Mouse (Mus musculus): ENCODE measurements around the gene Mepe. TPM values are rescaled to one million over a fixed set of nuclear protein-coding genes. Genes with fewer than 3 reads are reported as not detected.

The Mepe gene
- polyA plus RNA-seq, 1 experiment from 2014 or later = 0.12 TPM

DNA sequence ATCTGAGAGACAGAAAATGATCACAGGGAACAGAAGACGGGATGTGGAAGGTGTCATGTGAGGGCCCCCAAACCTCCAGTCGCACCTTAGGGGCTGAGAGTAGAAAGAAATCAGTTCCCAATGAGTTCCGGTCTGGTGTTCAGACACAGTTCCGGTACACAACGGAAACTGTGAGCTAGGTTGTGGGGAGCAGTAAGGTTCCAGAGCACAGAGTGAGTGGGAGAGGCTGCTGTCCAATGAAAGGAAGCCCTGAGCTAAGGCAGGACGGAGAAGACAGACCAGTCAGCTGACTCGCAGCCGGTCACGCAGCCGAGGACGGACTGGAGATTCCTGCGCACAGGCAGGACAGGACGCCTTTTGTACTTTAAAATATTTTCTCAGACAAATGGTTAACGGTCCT lies 9.4 kb downstream of the Mepe start:
- Histone ChIP-seq H3K9ac (no peak overlapping the region), H3K4me1 (no peaks in the 10 kb centered on the region), H3K27ac (no peak overlapping the region), H3K4me2 (no peak overlapping the region), H3K4me3 (no peak overlapping the region), H3K36me3 (no peaks in the 10 kb centered on the region), H3K9me3 (no peaks in the 10 kb centered on the region), H3K27me3 (0 out of 2 replicates have a peak, but pooled peaks cover 3% of the 10 kb centered on the region)
- WGBS = 75% methylated on average over 14 of the region's 14 CpGs
- ATAC-seq (ENCODE audit: insufficient number of reproducible peaks, low FRiP score, low TSS enrichment, low read depth) = no peak

DNA sequence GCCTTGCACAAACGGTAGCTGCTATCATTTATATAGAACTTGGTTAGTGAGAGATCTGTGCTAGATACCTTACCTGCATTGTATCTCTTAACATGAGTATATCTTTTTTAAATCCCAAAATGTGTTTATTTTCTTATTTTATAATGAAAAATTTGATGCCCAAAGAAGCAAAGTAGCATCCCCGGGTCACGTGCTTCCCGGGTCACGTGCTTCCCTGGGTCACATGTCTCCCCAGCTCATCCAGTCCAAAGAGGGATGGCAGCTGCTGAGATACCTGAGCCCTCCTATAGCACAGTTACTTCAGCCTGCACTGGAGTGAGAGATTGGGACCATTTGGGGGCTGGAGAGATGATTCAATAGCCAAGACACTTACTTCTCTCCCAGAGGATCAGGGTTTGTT lies 10.8 kb downstream of the Mepe start:
- H3K27ac ChIP-seq = no peak overlapping the region
- H3K4me3 ChIP-seq = no peak overlapping the region
- H3K27me3 ChIP-seq = 0 out of 2 replicates have a peak, but pooled peaks cover 3% of the 10 kb centered on the region
- ATAC-seq (ENCODE audit: insufficient number of reproducible peaks, low FRiP score, low TSS enrichment, low read depth) = no peak
- H3K36me3 ChIP-seq = no peaks in the 10 kb centered on the region
- H3K9ac ChIP-seq = no peak overlapping the region
- peaks cover 3% of the 10 kb centered on the region; the same call in 1 of the 2 replicates for H3K4me1 ChIP-seq
- H3K4me2 ChIP-seq = no peak overlapping the region
- WGBS = 88% methylated on average over 5 of the region's 5 CpGs
- no peaks in the 10 kb centered on the region for H3K9me3 ChIP-seq

DNA sequence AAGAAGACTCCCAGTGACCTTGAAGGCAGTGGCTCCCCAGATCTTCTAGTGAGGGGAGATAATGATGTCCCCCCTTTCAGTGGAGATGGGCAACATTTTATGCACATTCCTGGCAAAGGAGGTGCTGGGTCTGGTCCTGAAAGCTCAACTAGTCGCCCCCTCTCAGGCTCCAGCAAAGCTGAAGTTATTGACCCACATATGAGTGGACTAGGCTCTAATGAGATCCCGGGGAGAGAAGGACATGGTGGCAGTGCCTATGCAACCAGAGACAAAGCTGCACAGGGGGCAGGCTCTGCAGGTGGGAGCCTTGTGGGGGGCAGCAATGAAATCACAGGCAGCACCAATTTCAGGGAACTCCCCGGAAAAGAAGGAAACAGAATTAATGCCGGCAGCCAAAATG lies 12.4 kb downstream of the Mepe start:
- H3K9ac ChIP-seq = no peak overlapping the region
- H3K9me3 ChIP-seq = no peaks in the 10 kb centered on the region
- WGBS = 71% methylated on average over 4 of the region's 4 CpGs
- no peak overlapping the region for H3K4me3 ChIP-seq
- H3K36me3 ChIP-seq = no peaks in the 10 kb centered on the region
- H3K4me1 ChIP-seq = peaks cover 3% of the 10 kb centered on the region; the same call in 1 of the 2 replicates
- no peaks in the 10 kb centered on the region for H3K27me3 ChIP-seq
- no peak for ATAC-seq (ENCODE audit: insufficient number of reproducible peaks, low FRiP score, low TSS enrichment, low read depth)
- H3K27ac ChIP-seq = no peak overlapping the region
- no peak overlapping the region for H3K4me2 ChIP-seq

DNA sequence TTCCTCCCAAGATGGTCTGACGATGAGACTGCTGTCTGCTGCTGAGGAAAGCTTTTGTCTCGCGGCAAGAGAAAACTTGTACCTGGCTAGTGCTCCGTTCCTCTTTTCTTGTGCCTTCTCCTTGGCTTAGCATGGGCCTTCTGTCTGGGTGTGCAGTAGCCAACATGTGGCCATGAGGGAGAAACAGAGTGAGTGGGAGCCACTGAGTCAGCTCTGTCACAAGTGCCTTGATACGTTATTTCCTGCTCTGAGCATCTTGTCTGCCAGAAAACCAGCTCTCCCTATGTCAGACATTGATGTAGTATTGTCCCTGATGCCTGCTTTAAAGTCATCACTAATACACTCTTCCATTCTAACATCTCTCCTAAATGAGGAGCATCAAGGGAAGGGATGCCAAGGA lies 13.9 kb downstream of the Mepe start:
- WGBS = 86% methylated on average over 5 of the region's 5 CpGs
- ATAC-seq (ENCODE audit: insufficient number of reproducible peaks, low FRiP score, low TSS enrichment, low read depth) = no peak
- no peak overlapping the region for H3K9ac ChIP-seq
- H3K4me1 ChIP-seq = peaks cover 3% of the 10 kb centered on the region; the same call in 1 of the 2 replicates
- no peaks in the 10 kb centered on the region for H3K27me3 ChIP-seq
- H3K27ac ChIP-seq = no peak overlapping the region
- no peaks in the 10 kb centered on the region for H3K9me3 ChIP-seq
- no peak overlapping the region for H3K4me3 ChIP-seq
- no peaks in the 10 kb centered on the region for H3K36me3 ChIP-seq
- H3K4me2 ChIP-seq = no peak overlapping the region

DNA sequence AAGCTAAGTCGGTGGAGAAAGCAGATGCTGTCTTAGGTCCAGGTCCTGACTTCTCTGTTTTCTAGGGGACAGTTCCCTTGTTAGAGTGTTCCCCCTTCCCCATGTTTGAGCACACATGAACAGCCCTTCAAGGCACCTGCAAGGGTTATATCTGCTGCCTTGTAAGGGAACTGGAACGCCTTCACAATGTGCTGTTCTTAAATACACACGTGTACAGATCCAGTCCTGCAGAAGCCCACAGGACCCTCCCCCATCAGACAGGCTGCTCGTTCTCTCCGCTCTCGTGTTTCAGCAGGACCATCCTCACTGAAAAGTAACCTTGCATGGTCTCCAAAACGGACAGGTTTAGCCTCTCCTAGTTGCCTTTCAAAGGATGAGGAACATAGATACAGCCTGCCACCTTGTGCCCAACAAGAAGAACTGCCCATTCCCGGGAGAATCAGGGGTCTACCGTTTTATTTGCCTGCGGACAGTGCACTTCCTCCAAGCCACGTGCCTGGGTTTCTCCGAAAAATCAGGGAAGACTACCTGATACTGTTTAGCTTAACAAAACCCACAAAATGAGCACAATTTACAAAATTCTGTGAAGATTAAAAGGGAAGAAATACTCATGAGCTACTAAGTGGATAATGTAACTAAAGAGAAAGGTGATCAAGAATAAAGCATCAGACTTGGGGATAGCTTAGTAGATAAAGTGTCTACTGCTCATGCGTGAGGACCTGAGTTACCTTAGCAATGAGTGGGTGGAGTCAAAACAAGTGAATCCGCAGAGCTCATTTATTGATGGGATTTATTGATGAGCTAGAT lies 14.8 kb downstream of the Mepe start:
- no peak for ATAC-seq (ENCODE audit: insufficient number of reproducible peaks, low FRiP score, low TSS enrichment, low read depth)
- H3K4me2 ChIP-seq = no peak overlapping the region
- H3K4me3 ChIP-seq = no peak overlapping the region

DNA sequence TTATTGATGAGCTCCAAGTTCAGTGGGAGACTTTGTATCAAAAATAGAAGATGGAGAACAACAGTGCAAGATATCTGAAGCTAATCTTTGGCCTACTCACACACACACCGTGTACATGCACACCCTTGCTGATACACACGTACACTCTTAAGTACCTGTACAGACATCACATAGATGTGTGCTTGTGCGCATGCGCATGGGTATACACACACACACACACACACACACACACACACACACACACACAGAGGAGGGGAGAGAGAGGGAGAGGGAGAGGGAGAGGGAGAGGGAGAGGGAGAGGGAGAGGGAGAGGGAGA lies 15.3 kb downstream of the Mepe start:
- Histone ChIP-seq H3K9me3 (no peaks in the 10 kb centered on the region), H3K4me3 (no peak overlapping the region), H3K9ac (no peak overlapping the region), H3K4me2 (no peak overlapping the region), H3K4me1 (peaks cover 3% of the 10 kb centered on the region; the same call in 1 of the 2 replicates), H3K27me3 (no peaks in the 10 kb centered on the region), H3K27ac (no peak overlapping the region), H3K36me3 (no peaks in the 10 kb centered on the region)
- no peak for ATAC-seq (ENCODE audit: insufficient number of reproducible peaks, low FRiP score, low TSS enrichment, low read depth)
- 85% methylated on average over 4 of the region's 4 CpGs for WGBS

More for the DNA sequence above, 14.8 kb downstream of the Mepe start:
- peaks cover 3% of the 10 kb centered on the region; the same call in 1 of the 2 replicates for H3K4me1 ChIP-seq
- H3K36me3 ChIP-seq = no peaks in the 10 kb centered on the region
- no peaks in the 10 kb centered on the region for H3K9me3 ChIP-seq
- WGBS = 17% methylated on average over 14 of the region's 14 CpGs
- no peak overlapping the region for H3K27ac ChIP-seq
- H3K27me3 ChIP-seq = no peaks in the 10 kb centered on the region
- H3K9ac ChIP-seq = no peak overlapping the region

DNA sequence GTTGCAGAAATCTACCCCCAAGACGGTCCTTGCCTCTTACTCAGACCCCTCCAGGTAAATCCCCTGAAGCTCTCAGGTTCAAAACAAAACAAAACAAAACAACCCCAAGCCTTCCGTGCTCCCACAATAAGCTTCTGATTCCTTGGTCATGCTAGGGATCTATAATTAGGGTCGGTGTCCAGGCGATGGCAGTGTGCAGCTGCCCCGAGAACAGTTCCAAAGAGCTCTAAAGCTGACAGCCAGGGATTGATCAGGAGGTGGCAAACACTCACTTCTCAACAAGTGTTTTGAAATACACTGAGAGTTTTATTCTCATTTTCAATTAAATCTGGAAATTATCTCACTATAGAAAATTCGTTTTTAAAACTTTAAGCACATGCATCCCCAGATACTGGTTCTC lies 17.8 kb downstream of the Mepe start:
- Histone ChIP-seq H3K9ac (no peak overlapping the region), H3K4me1 (peaks cover 3% of the 10 kb centered on the region; the same call in 1 of the 2 replicates), H3K4me2 (no peak overlapping the region), H3K27ac (no peak overlapping the region), H3K27me3 (no peaks in the 10 kb centered on the region), H3K9me3 (no peaks in the 10 kb centered on the region), H3K4me3 (no peak overlapping the region), H3K36me3 (no peaks in the 10 kb centered on the region)
- WGBS = 40% methylated on average over 6 of the region's 6 CpGs
- ATAC-seq (ENCODE audit: insufficient number of reproducible peaks, low FRiP score, low TSS enrichment, low read depth) = no peak

DNA sequence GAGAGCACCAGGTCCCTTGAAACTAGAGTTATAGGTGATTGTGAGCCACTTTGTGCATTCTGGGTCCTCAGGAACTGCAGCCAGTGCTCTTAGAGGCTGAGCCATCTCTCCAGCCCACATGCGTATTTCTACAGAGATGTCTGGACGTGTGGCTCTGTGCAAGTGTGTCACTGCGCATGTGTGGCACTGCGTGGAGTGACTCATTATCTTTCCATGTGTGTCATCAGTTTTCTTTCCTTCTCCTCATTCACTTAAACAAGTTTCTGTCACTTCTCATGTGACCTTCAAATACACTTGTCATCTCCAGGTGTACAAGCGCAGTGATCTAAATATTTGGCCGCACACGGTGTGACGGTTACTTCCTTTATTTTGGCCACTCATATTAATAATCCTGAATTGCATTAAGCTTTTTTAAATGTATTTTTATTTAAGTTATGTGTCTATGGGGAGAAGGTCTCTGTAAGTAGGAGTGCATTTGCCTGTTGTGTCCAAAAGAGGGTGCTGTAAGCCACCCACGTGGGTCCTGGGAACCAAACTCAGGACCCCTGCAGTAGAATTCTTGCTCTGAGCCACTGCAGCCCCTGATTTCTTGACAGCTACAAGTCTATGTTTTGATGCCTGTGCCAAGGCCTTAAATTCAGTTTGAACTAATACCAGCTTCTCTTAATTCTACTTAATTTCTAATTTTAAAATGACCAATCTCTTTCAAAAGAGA lies 19.6 kb downstream of the Mepe start:
- Histone ChIP-seq H3K27ac (no peak overlapping the region; the same call in 1 of the 2 replicates), H3K4me1 (peaks cover 2% of the 10 kb centered on the region; the same call in 1 of the 2 replicates), H3K4me2 (no peak overlapping the region), H3K9ac (no peak overlapping the region), H3K27me3 (no peaks in the 10 kb centered on the region), H3K9me3 (no peaks in the 10 kb centered on the region), H3K36me3 (no peaks in the 10 kb centered on the region), H3K4me3 (no peak overlapping the region)
- 69% methylated on average over 9 of the region's 9 CpGs for WGBS
- ATAC-seq (ENCODE audit: insufficient number of reproducible peaks, low FRiP score, low TSS enrichment, low read depth) = no peak

DNA sequence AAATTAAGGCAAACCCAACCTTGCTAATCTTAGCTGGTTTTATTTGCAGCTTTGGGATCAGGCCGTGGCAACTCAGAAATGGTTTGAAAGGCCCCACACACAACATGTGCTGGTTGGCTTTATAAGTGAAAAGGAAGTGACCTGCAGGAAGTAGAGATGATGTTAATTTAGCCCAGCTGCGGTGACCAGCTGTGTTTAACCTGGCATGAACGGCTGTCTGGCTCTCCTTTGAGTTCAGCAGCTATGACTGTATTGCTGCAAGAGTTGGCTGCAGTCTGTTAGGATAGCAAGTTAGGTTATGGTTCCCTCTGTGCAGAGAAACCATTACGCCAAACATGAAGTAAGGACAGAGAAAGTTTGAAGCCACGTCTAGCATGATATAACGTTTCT lies 20.1 kb downstream of the Mepe start:
- ATAC-seq (ENCODE audit: insufficient number of reproducible peaks, low FRiP score, low TSS enrichment, low read depth) = 0 out of 2 replicates have a peak, but pooled peaks have one; percentile 65
- Histone ChIP-seq H3K36me3 (no peaks in the 10 kb centered on the region), H3K9ac (no peak overlapping the region), H3K27ac (no peak overlapping the region), H3K4me1 (no peaks in the 10 kb centered on the region), H3K9me3 (no peaks in the 10 kb centered on the region), H3K4me3 (no peak overlapping the region), H3K4me2 (no peak overlapping the region), H3K27me3 (no peaks in the 10 kb centered on the region)
- 49% methylated on average over 6 of the region's 6 CpGs for WGBS

DNA sequence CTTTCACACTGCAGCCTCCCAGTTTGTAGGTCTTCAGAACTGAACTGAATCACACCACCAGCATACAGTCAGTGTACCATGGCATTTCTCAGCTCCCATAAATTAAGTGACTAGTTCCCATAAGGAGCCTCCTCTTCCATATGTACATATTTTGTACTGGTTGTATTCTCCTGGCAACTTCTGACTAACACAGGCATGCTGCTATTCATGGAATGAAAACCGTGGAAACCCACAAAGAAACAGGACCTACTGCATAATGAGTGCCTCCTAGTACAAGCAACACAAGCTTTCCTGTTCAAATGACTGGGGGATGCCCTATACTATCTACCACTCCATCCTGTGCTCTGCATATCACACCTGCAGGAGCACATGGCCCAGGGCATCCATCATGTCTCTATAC lies 25.9 kb downstream of the Mepe start:
- 70% methylated on average over 1 of the region's 1 CpGs for WGBS
- no peak for ATAC-seq (ENCODE audit: insufficient number of reproducible peaks, low FRiP score, low TSS enrichment, low read depth)
- no peak overlapping the region for H3K4me3 ChIP-seq
- no peak overlapping the region for H3K4me2 ChIP-seq
- H3K27ac ChIP-seq = no peak overlapping the region
- no peaks in the 10 kb centered on the region for H3K36me3 ChIP-seq
- no peaks in the 10 kb centered on the region for H3K4me1 ChIP-seq
- no peaks in the 10 kb centered on the region for H3K9me3 ChIP-seq
- H3K27me3 ChIP-seq = no peaks in the 10 kb centered on the region
- H3K9ac ChIP-seq = no peak overlapping the region

DNA sequence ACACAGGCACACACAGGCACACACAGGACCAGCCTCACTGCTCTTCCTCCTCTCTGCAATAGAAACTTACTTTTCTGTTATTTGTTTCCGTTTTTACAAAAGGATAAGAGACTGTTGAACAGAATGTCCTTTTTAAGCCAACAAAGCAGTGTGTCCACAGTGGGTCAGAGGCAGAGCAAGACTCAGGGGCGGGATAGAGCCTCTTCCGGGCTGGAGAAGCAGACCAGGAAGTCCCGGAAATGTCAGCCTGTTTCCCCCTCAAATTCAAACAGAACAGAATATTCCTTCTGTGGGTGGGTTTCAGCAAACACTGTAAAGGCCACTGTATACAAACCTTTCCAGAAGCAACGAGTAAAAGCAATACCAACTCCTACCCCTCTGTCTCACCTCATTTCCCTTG lies 26.7 kb downstream of the Mepe start:
- H3K9me3 ChIP-seq = no peaks in the 10 kb centered on the region
- no peaks in the 10 kb centered on the region for H3K4me1 ChIP-seq
- no peaks in the 10 kb centered on the region for H3K27me3 ChIP-seq
- H3K27ac ChIP-seq = no peak overlapping the region
- ATAC-seq (ENCODE audit: insufficient number of reproducible peaks, low FRiP score, low TSS enrichment, low read depth) = no peak
- H3K36me3 ChIP-seq = no peaks in the 10 kb centered on the region
- no peak overlapping the region for H3K9ac ChIP-seq
- 55% methylated on average over 5 of the region's 5 CpGs for WGBS
- no peak overlapping the region for H3K4me2 ChIP-seq
- H3K4me3 ChIP-seq = no peak overlapping the region

DNA sequence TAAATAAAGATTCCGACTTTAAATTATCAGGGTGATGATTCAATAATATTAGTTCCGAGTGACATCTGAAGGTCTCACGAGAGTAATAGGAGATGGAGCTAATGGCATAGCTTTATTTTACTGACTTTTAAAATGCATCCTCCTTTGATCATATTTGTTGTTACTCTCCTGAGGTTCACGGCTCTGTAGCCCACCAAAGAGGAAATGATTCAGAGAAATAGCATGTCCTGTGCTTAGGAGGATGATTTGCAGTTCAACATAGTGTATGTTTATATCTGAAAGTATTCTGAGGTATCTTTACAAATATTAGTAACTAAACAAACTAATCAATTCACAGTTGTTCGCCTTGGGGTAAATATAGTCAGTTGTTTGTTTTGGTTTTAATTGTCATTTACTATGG lies 32.4 kb downstream of the Mepe start:
- H3K4me1 ChIP-seq = peaks cover 5% of the 10 kb centered on the region; the same call in 1 of the 2 replicates
- H3K27me3 ChIP-seq = no peaks in the 10 kb centered on the region
- no peak overlapping the region for H3K4me2 ChIP-seq
- H3K9me3 ChIP-seq = no peaks in the 10 kb centered on the region
- no peak for ATAC-seq (ENCODE audit: insufficient number of reproducible peaks, low FRiP score, low TSS enrichment, low read depth)
- no peaks in the 10 kb centered on the region for H3K36me3 ChIP-seq
- 58% methylated on average over 5 of the region's 5 CpGs for WGBS
- H3K4me3 ChIP-seq = no peak overlapping the region
- no peak overlapping the region for H3K9ac ChIP-seq
- H3K27ac ChIP-seq = no peak overlapping the region
